Mouse (Mus musculus) liver, adult 2 months (tissue): ENCODE data around the gene S100a6. TPM values are rescaled to one million over a fixed set of nuclear protein-coding genes. Genes with fewer than 3 reads are reported as not detected.

Experiments
- DNase-seq: peaks from one replicate; pipeline ENCODE4 v3.0.0-alpha.2; 2011; ENCODE audit warnings: low read depth, low spot score; ENCODE audit errors: extremely low read depth
- H3K27ac ChIP-seq: fragments of 200-500 bp; replicated peaks from 2 replicates; pipeline ENCODE4 v1.5.1; 2012; ENCODE audit warnings: low read depth, mild to moderate bottlenecking, control low read depth, inconsistent platforms, low read length; ENCODE audit not compliant: insufficient read depth
- H3K27me3 ChIP-seq: fragments of 200-500 bp; 2 replicates; pipeline ENCODE4 v1.6.1; 2012; ENCODE audit warnings: mild to moderate bottlenecking, moderate library complexity, low read length, inconsistent platforms; ENCODE audit not compliant: control insufficient read depth, insufficient read depth
- H3K36me3 ChIP-seq: fragments of 200-500 bp; 2 replicates; pipeline ENCODE4 v1.6.1; 2012; ENCODE audit warnings: low read length, inconsistent platforms; ENCODE audit not compliant: control insufficient read depth, insufficient read depth
- H3K4me1 ChIP-seq: fragments of 200-500 bp; 2 replicates; pipeline ENCODE4 v1.6.1; 2011; ENCODE audit warnings: low read length; ENCODE audit not compliant: control insufficient read depth, insufficient read depth
- H3K4me3 ChIP-seq: fragments of 200-500 bp; 2 replicates; pipeline ENCODE4 v1.5.1; 2011; ENCODE audit warnings: low read depth, mild to moderate bottlenecking, control low read depth, low read length, moderate library complexity; ENCODE audit not compliant: insufficient read depth
- H3K79me2 ChIP-seq: fragments of 200-500 bp; 2 replicates; pipeline ENCODE4 v1.6.1; 2012; ENCODE audit warnings: inconsistent platforms, mild to moderate bottlenecking, low read length, moderate library complexity; ENCODE audit not compliant: control insufficient read depth, insufficient read depth
- H3K9ac ChIP-seq: fragments of 200-500 bp; 2 replicates; pipeline ENCODE4 v1.6.1; 2012; ENCODE audit warnings: low read depth, mild to moderate bottlenecking, control low read depth, inconsistent platforms, low read length
- CTCF ChIP-seq: fragments of 200-500 bp; IDR thresholded peaks from 2 replicates; pipeline ENCODE4 v1.5.1; 2011; ENCODE audit warnings: low read depth, low read length, control low read depth
- POLR2A ChIP-seq: fragments of 200-500 bp; IDR thresholded peaks from 2 replicates; pipeline ENCODE4 v1.6.1; 2011; ENCODE audit warnings: low read length, control low read depth; ENCODE audit not compliant: insufficient read depth; ENCODE audit errors: extremely low read depth
- WGBS: fragments of 180-500 bp; shearing (Covaris S2); methylation state at CpG from one replicate; pipeline ENCODE4 v1.1.7; 2018; 5-methylcytosine and 5-hydroxymethylcytosine counted together
- polyA plus RNA-seq: library from polyadenylated mRNA; depleted of rRNA; stranded (reverse); fragments of >200 nt; gene quantifications from 2 replicates; pipeline ENCODE4 v1.2.3, GENCODE M21; 2012; rRNA removed
- total RNA-seq: library from RNA; depleted of rRNA; stranded (reverse); fragments of >200 nt; gene quantifications from 2 replicates; pipeline ENCODE4 v1.2.3, GENCODE M21; 2014; rRNA removed

S100a6 gene
- total and polyA plus RNA-seq, 2 experiments = 2.4 to 8.1 TPM

- no peak within 1 kb of the TSS for H3K4me3 ChIP-seq
- DNase-seq = peak; percentile 5
- TF ChIP-seq POLR2A (no peak), CTCF (no peak)
Measured at GRCm38 (mm10) chr3:90668846-90669245, 56.2 kb downstream of the S100a6 start, which contains the start of gene S100a8. S100a8 (plus strand) TSS chr3:90668978.

More at GRCm38 (mm10) chr3:90668846-90669245, 56.2 kb downstream of the S100a6 start, which contains the start of gene S100a8:
- H3K36me3 ChIP-seq = no peaks in the 10 kb centered on the region
- H3K4me1 ChIP-seq = no peaks in the 10 kb centered on the region
- no peak within 1 kb of the TSS for H3K27ac ChIP-seq
- no peaks in the 10 kb centered on the region for H3K27me3 ChIP-seq
- WGBS = 58% methylated on average over 8 of the region's 8 CpGs
- no peaks in the 10 kb centered on the region for H3K79me2 ChIP-seq
- H3K9ac ChIP-seq = no peak within 1 kb of the TSS

Other genes with a start within 250 kb of the S100a6 start
- 0.37 and 1.1 TPM in 2 replicates for gene Slc27a3, start 222.9 kb upstream of the S100a6 start, total RNA-seq
- gene Slc27a3, start 222.9 kb upstream of the S100a6 start, polyA plus RNA-seq = 1.00 and 2.3 TPM in 2 replicates
- 8.9 and 11.3 TPM in 2 replicates for gene Ints3, start 179.3 kb upstream of the S100a6 start, total RNA-seq
- 11.4 and 12.4 TPM in 2 replicates for gene Ints3, start 179.3 kb upstream of the S100a6 start, polyA plus RNA-seq
- gene Npr1, start 147.0 kb upstream of the S100a6 start, total RNA-seq = 5.6 and 8.3 TPM in 2 replicates
- 10.2 and 13.2 TPM in 2 replicates for gene Npr1, start 147.0 kb upstream of the S100a6 start, polyA plus RNA-seq
- 13.2 and 16.0 TPM in 2 replicates for gene Ilf2, start 136.8 kb upstream of the S100a6 start, total RNA-seq
- gene Ilf2, start 136.8 kb upstream of the S100a6 start, polyA plus RNA-seq = 6.5 and 6.9 TPM in 2 replicates
- 12.8 and 18.5 TPM in 2 replicates for gene Snapin, start 121.8 kb upstream of the S100a6 start, total RNA-seq
- gene Snapin, start 121.8 kb upstream of the S100a6 start, polyA plus RNA-seq = 10.4 and 10.6 TPM in 2 replicates
- gene Chtop, start 103.4 kb upstream of the S100a6 start, total RNA-seq = 30.9 and 31.0 TPM in 2 replicates
- gene Chtop, start 103.4 kb upstream of the S100a6 start, polyA plus RNA-seq = 23.5 and 24.9 TPM in 2 replicates
- 115 and 123 TPM in 2 replicates for gene S100a1, start 98.5 kb upstream of the S100a6 start, total RNA-seq
- gene S100a1, start 98.5 kb upstream of the S100a6 start, polyA plus RNA-seq = 241 and 335 TPM in 2 replicates
- 70.7 and 81.7 TPM in 2 replicates for gene S100a13, start 98.4 kb upstream of the S100a6 start, total RNA-seq
- gene S100a13, start 98.4 kb upstream of the S100a6 start, polyA plus RNA-seq = 40.2 and 40.5 TPM in 2 replicates
- gene S100a14, start 86.0 kb upstream of the S100a6 start, total RNA-seq = not detected in 2 replicates
- gene S100a14, start 86.0 kb upstream of the S100a6 start, polyA plus RNA-seq = not detected in 2 replicates
- 38.0 and 40.7 TPM in 2 replicates for gene S100a16, start 75.6 kb upstream of the S100a6 start, total RNA-seq
- 40.1 and 55.0 TPM in 2 replicates for gene S100a16, start 75.6 kb upstream of the S100a6 start, polyA plus RNA-seq
- gene S100a3, start 52.3 kb upstream of the S100a6 start, total RNA-seq = not detected in 2 replicates
- gene S100a3, start 52.3 kb upstream of the S100a6 start, polyA plus RNA-seq = not detected in 2 replicates
- not detected in 2 replicates for gene S100a2, start 22.6 kb upstream of the S100a6 start, total RNA-seq
- gene S100a2, start 22.6 kb upstream of the S100a6 start, polyA plus RNA-seq = not detected in 2 replicates
- gene Gm42674, start 11.0 kb upstream of the S100a6 start, total RNA-seq = not detected in 2 replicates
- gene Gm42674, start 11.0 kb upstream of the S100a6 start, polyA plus RNA-seq = not detected in 2 replicates
- gene S100a4, start 9.1 kb upstream of the S100a6 start, total RNA-seq = 2.8 and 2.9 TPM in 2 replicates
- 0.87 and 1.0 TPM in 2 replicates for gene S100a4, start 9.1 kb upstream of the S100a6 start, polyA plus RNA-seq
- not detected in 2 replicates for gene S100a5, start 4.4 kb upstream of the S100a6 start, total RNA-seq
- not detected in 2 replicates for gene S100a5, start 4.4 kb upstream of the S100a6 start, polyA plus RNA-seq
- gene S100a7a, start 41.1 kb downstream of the S100a6 start, total RNA-seq = not detected in 2 replicates
- gene S100a7a, start 41.1 kb downstream of the S100a6 start, polyA plus RNA-seq = not detected in 2 replicates
- 1.4 and 1.7 TPM in 2 replicates for gene S100a8, start 56.1 kb downstream of the S100a6 start, total RNA-seq
- gene S100a8, start 56.1 kb downstream of the S100a6 start, polyA plus RNA-seq = 0.54 and 0.90 TPM in 2 replicates
- 2.6 and 3.6 TPM in 2 replicates for gene S100a9, start 82.8 kb downstream of the S100a6 start, total RNA-seq
- 0.76 and 0.92 TPM in 2 replicates for gene S100a9, start 82.8 kb downstream of the S100a6 start, polyA plus RNA-seq
- not detected in 2 replicates for gene Pglyrp4, start 114.0 kb downstream of the S100a6 start, total RNA-seq
- gene Pglyrp4, start 114.0 kb downstream of the S100a6 start, polyA plus RNA-seq = not detected in 2 replicates
- not detected in 2 replicates for gene Gm5849, start 165.0 kb downstream of the S100a6 start, total RNA-seq
- not detected in 2 replicates for gene Gm5849, start 165.0 kb downstream of the S100a6 start, polyA plus RNA-seq